Mouse (Mus musculus): ENCODE measurements around the gene Notch2. TPM values are rescaled to one million over a fixed set of nuclear protein-coding genes. Genes with fewer than 3 reads are reported as not detected.
A peak's percentile ranks its signal among the peaks of the same experiment; 100 is the strongest.

Notch2 gene
- polyA plus RNA-seq, 1 experiment from 2014 or later: 14.5 TPM

DNA sequence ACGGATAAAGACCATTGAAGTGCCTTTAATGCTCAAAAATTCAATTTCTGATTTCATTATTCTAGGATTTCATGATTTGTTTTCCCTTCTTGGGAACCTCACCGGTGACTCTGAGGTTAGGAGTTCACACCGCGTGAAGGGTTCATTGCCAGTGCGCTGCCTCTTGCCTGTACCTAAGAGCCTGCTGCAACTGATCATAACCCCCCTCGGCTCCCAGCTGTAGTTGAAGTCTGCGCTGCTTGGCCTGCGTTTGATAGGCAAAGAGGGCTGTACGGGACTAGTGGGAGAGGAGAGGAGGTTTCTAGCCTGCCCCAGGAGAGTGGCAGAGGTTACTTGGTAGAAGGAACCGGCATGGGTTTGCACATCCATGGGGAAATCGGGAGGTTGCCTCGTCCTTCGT lies 71.5 kb downstream of the Notch2 start:
- peaks cover 28% of the 10 kb centered on the region for H3K36me3 ChIP-seq (ENCODE audit: control insufficient read depth, insufficient read depth, low read length)
- WGBS: 80% methylated on average over 13 of the region's 13 CpGs
- ATAC-seq (ENCODE audit: insufficient number of reproducible peaks, insufficient read depth, low FRiP score, low read depth): no peak
- no peak overlapping the region for H3K9ac ChIP-seq (ENCODE audit: low read length)
- no peaks in the 10 kb centered on the region for H3K27me3 ChIP-seq (ENCODE audit: control insufficient read depth, insufficient read depth, low read length)
- H3K4me2 ChIP-seq (ENCODE audit: low read length): no peak overlapping the region
- H3K9me3 ChIP-seq (ENCODE audit: control insufficient read depth, low read length): no peaks in the 10 kb centered on the region
- peaks cover 8 to 31% of the 10 kb centered on the region in 2 experiments for H3K4me1 ChIP-seq (ENCODE audit: control insufficient read depth in 2 of 2, insufficient read depth in 2 of 2, low read length in 2 of 2)
- H3K4me3 ChIP-seq (ENCODE audit: control insufficient read depth in 1 of 2, insufficient read depth in 1 of 2, low read depth in 1 of 2, low read length in 2 of 2): no peak overlapping the region
- H3K27ac ChIP-seq (replicated peaks in 1 of 2; ENCODE audit: control insufficient read depth in 1 of 2, insufficient read depth in 1 of 2, low read depth in 2 of 2, low read length in 2 of 2): no peak overlapping the region

DNA sequence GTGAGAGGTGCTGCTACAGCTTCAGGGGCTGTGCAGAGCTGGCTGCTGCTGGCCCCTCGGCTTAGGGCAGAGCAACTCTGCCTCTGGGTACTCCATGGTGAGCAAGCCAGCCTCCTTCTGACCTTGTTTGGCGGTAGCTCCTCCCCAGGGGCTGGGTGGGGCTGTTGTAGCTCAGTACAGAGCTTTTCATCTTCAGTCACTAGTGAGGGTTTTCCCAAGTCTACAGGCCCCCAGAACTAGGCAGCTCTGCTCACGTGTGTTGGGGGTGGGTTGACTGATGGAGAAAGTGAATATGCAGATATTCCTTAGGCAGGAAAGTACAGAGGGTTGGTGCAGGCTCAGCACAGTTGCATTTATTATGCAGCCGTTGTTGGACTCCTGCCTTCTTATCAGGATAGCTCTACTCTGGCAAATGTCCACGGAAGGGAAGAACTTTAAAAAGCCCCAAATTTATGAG lies 72.5 kb downstream of the Notch2 start:
- Histone ChIP-seq H3K27me3 (ENCODE audit: control insufficient read depth, insufficient read depth, low read length) (no peaks in the 10 kb centered on the region), H3K9ac (ENCODE audit: low read length) (no peak overlapping the region), H3K9me3 (ENCODE audit: control insufficient read depth, low read length) (no peaks in the 10 kb centered on the region), H3K27ac (replicated peaks in 1 of 2; ENCODE audit: control insufficient read depth in 1 of 2, insufficient read depth in 1 of 2, low read depth in 2 of 2, low read length in 2 of 2) (peak overlapping the region in 1 of 2 experiments; percentile 45; a peak in 1 of 4 replicates), H3K36me3 (ENCODE audit: control insufficient read depth, insufficient read depth, low read length) (peaks cover 28% of the 10 kb centered on the region), H3K4me3 (ENCODE audit: control insufficient read depth in 1 of 2, insufficient read depth in 1 of 2, low read depth in 1 of 2, low read length in 2 of 2) (no peak overlapping the region), H3K4me1 (ENCODE audit: control insufficient read depth in 2 of 2, insufficient read depth in 2 of 2, low read length in 2 of 2) (peaks cover 8 to 32% of the 10 kb centered on the region in 2 experiments), H3K4me2 (ENCODE audit: low read length) (no peak overlapping the region)
- WGBS: 18% methylated on average over 5 of the region's 5 CpGs
- 0 out of 2 replicates have a peak, but pooled peaks have one; percentile 49 for ATAC-seq (ENCODE audit: insufficient number of reproducible peaks, insufficient read depth, low FRiP score, low read depth)

DNA sequence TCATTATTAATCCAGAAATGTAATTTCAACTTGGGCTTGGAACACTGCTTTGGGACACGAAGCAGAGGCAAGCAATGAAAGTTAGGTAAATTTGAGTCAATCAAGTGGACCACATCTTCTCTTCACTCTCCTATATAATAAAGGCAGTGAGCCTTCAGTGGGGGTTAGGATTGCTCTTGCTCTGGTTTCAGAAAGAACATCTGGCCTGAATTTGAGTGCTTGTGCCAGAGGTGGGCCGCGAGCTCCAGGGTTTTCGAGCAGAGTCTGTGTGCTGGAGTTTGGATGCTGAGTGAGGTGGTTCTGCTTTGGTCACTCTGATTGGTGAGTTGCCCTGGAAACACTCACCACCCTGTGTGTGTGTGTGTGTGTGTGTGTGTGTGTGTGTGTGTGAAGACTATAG lies 73.1 kb downstream of the Notch2 start:
- Histone ChIP-seq H3K36me3 (ENCODE audit: control insufficient read depth, insufficient read depth, low read length) (peaks cover 28% of the 10 kb centered on the region), H3K9me3 (ENCODE audit: control insufficient read depth, low read length) (no peaks in the 10 kb centered on the region), H3K4me3 (ENCODE audit: control insufficient read depth in 1 of 2, insufficient read depth in 1 of 2, low read depth in 1 of 2, low read length in 2 of 2) (no peak overlapping the region), H3K27ac (replicated peaks in 1 of 2; ENCODE audit: control insufficient read depth in 1 of 2, insufficient read depth in 1 of 2, low read depth in 2 of 2, low read length in 2 of 2) (peak overlapping the region; percentile 5 to 45; a peak in 2 of 4 replicates), H3K27me3 (ENCODE audit: control insufficient read depth, insufficient read depth, low read length) (no peaks in the 10 kb centered on the region), H3K4me1 (ENCODE audit: control insufficient read depth in 2 of 2, insufficient read depth in 2 of 2, low read length in 2 of 2) (peaks cover 8 to 32% of the 10 kb centered on the region in 2 experiments), H3K4me2 (ENCODE audit: low read length) (no peak overlapping the region), H3K9ac (ENCODE audit: low read length) (no peak overlapping the region)
- ATAC-seq (ENCODE audit: insufficient number of reproducible peaks, insufficient read depth, low FRiP score, low read depth): no peak
- WGBS: 76% methylated on average over 4 of the region's 4 CpGs

DNA sequence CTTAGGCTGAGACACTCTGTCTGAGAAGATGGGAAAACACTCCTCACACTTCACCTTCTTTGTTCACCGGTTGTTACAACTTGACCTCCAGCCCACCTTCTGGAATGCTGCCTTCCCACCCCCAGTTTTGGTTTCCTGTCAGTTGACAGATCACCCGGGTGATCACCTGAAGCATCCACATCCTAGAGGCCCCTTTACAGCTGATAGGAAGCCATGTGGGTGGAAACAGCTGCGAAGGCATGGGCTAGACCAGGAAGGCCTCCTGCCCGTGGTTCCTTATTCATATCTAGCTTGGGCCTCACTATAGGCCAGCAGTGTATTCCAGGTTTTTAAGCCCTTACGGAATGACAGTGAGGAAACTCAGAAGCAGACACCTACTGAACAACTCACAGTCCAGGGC lies 73.5 kb downstream of the Notch2 start:
- no peak for ATAC-seq (ENCODE audit: insufficient number of reproducible peaks, insufficient read depth, low FRiP score, low read depth)
- Histone ChIP-seq H3K4me2 (ENCODE audit: low read length) (no peak overlapping the region), H3K27me3 (ENCODE audit: control insufficient read depth, insufficient read depth, low read length) (no peaks in the 10 kb centered on the region), H3K9me3 (ENCODE audit: control insufficient read depth, low read length) (no peaks in the 10 kb centered on the region), H3K27ac (replicated peaks in 1 of 2; ENCODE audit: control insufficient read depth in 1 of 2, insufficient read depth in 1 of 2, low read depth in 2 of 2, low read length in 2 of 2) (peak overlapping the region; percentile 5 to 41; a peak in 1 of 4 replicates), H3K36me3 (ENCODE audit: control insufficient read depth, insufficient read depth, low read length) (peaks cover 24% of the 10 kb centered on the region), H3K4me1 (ENCODE audit: control insufficient read depth in 2 of 2, insufficient read depth in 2 of 2, low read length in 2 of 2) (peaks cover 8 to 32% of the 10 kb centered on the region in 2 experiments), H3K9ac (ENCODE audit: low read length) (no peak overlapping the region), H3K4me3 (ENCODE audit: control insufficient read depth in 1 of 2, insufficient read depth in 1 of 2, low read depth in 1 of 2, low read length in 2 of 2) (no peak overlapping the region)
- WGBS: 64% methylated on average over 5 of the region's 5 CpGs

DNA sequence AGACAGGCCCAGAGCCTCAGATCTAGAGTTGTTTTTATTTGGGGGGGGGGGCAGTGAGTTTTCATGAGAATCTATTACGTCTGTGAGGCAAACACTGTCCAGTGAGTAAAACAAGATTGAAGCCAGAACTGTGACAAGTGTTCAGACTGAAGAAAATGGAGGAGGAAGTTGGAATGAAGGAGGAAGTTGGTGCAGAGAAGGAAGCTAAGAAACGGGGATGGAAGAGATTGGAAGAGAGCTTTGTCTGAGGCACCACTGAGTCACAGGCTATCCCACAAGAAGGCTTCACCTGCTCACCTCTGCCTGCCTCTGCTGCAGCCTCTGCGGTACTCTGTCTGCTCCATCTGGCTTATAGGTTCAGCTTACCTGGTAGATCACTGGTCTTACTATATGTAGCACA lies 74.2 kb downstream of the Notch2 start:
- peaks cover 8 to 32% of the 10 kb centered on the region in 2 experiments for H3K4me1 ChIP-seq (ENCODE audit: control insufficient read depth in 2 of 2, insufficient read depth in 2 of 2, low read length in 2 of 2)
- H3K27me3 ChIP-seq (ENCODE audit: control insufficient read depth, insufficient read depth, low read length): no peaks in the 10 kb centered on the region
- H3K9me3 ChIP-seq (ENCODE audit: control insufficient read depth, low read length): no peaks in the 10 kb centered on the region
- H3K9ac ChIP-seq (ENCODE audit: low read length): no peak overlapping the region
- no peak for ATAC-seq (ENCODE audit: insufficient number of reproducible peaks, insufficient read depth, low FRiP score, low read depth)
- H3K36me3 ChIP-seq (ENCODE audit: control insufficient read depth, insufficient read depth, low read length): peaks cover 17% of the 10 kb centered on the region
- H3K27ac ChIP-seq (replicated peaks in 1 of 2; ENCODE audit: control insufficient read depth in 1 of 2, insufficient read depth in 1 of 2, low read depth in 2 of 2, low read length in 2 of 2): no peak overlapping the region
- no peak overlapping the region for H3K4me3 ChIP-seq (ENCODE audit: control insufficient read depth in 1 of 2, insufficient read depth in 1 of 2, low read depth in 1 of 2, low read length in 2 of 2)
- 88% methylated on average over 3 of the region's 3 CpGs for WGBS
- H3K4me2 ChIP-seq (ENCODE audit: low read length): no peak overlapping the region

DNA sequence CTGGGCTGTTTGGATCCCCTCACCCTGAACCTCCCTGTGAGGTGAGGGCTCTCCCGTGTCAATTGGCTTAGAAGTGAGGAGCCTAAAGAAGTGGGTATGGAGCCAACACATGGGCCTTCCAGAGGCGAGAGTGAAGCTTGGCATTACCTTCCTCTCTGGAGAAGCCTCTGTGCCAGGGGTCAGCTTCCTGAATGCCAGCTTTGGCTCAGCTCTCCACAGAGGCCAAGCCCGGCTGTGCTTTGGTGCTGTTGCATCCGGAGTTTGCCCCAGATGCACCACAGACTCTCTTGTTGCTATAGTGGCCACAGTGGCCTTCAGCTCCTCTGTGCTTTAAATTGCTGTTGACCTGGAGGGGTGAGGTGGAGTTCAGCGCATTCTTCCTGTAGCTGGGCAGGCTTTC lies 76.4 kb downstream of the Notch2 start:
- Histone ChIP-seq H3K9me3 (ENCODE audit: control insufficient read depth, low read length) (no peaks in the 10 kb centered on the region), H3K4me1 (ENCODE audit: control insufficient read depth in 2 of 2, insufficient read depth in 2 of 2, low read length in 2 of 2) (peaks cover 17 to 50% of the 10 kb centered on the region in 2 experiments), H3K4me2 (ENCODE audit: low read length) (no peak overlapping the region), H3K27ac (replicated peaks in 1 of 2; ENCODE audit: control insufficient read depth in 1 of 2, insufficient read depth in 1 of 2, low read depth in 2 of 2, low read length in 2 of 2) (0 out of 4 replicates have a peak overlapping the region, but pooled peaks of 1 of the 2 experiments have one; percentile 35), H3K27me3 (ENCODE audit: control insufficient read depth, insufficient read depth, low read length) (no peaks in the 10 kb centered on the region), H3K4me3 (ENCODE audit: control insufficient read depth in 1 of 2, insufficient read depth in 1 of 2, low read depth in 1 of 2, low read length in 2 of 2) (no peak overlapping the region), H3K36me3 (ENCODE audit: control insufficient read depth, insufficient read depth, low read length) (0 out of 2 replicates have a peak, but pooled peaks cover 5% of the 10 kb centered on the region), H3K9ac (ENCODE audit: low read length) (no peak overlapping the region)
- ATAC-seq (ENCODE audit: insufficient number of reproducible peaks, insufficient read depth, low FRiP score, low read depth): no peak
- 85% methylated on average over 5 of the region's 5 CpGs for WGBS

DNA sequence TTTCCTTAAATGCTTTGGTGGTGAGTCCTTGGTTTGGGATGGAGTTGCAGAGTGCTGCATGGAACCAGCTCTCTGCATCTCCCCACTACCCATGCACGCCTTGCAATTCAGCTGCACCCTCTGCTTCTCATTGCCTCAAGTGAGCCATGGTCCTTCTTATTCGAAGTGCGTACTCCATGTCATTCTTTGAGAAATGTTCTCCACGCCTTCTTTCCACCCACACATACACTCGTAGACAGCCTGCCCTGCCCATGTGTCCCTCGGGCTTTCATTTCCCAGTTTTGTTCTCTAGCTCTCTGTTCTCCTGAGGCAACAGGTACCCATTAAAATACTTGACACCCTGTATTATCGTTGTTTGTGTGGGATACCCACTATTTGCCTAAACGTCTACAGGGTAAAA lies 76.8 kb downstream of the Notch2 start:
- Histone ChIP-seq H3K4me2 (ENCODE audit: low read length) (no peak overlapping the region), H3K4me1 (ENCODE audit: control insufficient read depth in 2 of 2, insufficient read depth in 2 of 2, low read length in 2 of 2) (peaks cover 17 to 52% of the 10 kb centered on the region in 2 experiments), H3K9me3 (ENCODE audit: control insufficient read depth, low read length) (no peaks in the 10 kb centered on the region), H3K4me3 (ENCODE audit: control insufficient read depth in 1 of 2, insufficient read depth in 1 of 2, low read depth in 1 of 2, low read length in 2 of 2) (no peak overlapping the region), H3K9ac (ENCODE audit: low read length) (no peak overlapping the region), H3K36me3 (ENCODE audit: control insufficient read depth, insufficient read depth, low read length) (0 out of 2 replicates have a peak, but pooled peaks cover 5% of the 10 kb centered on the region), H3K27ac (replicated peaks in 1 of 2; ENCODE audit: control insufficient read depth in 1 of 2, insufficient read depth in 1 of 2, low read depth in 2 of 2, low read length in 2 of 2) (0 out of 4 replicates have a peak overlapping the region, but pooled peaks of 1 of the 2 experiments have one; percentile 35), H3K27me3 (ENCODE audit: control insufficient read depth, insufficient read depth, low read length) (no peaks in the 10 kb centered on the region)
- WGBS: 79% methylated on average over 8 of the region's 8 CpGs
- ATAC-seq (ENCODE audit: insufficient number of reproducible peaks, insufficient read depth, low FRiP score, low read depth): no peak
